Mouse (Mus musculus) CH12.LX (cell line): Measurements from ENCODE around the gene Mcmbp.

Experiments used
- CTCF ChIP-seq, 2 experiments: IDR thresholded peaks in 1 of 2; conservative IDR thresholded peaks in 1 of 2; 2 replicates each; pipeline ENCODE4 v1.5.1; 2011 to 2012; ENCODE audit warnings: low read depth in 2 of 2, low read length in 2 of 2, improper control_type of control experiment in 1 of 2, inconsistent platforms in 1 of 2, mild to moderate bottlenecking in 1 of 2, moderate library complexity in 1 of 2
- E2F4 ChIP-seq: IDR thresholded peaks from 2 replicates; pipeline ENCODE4 v1.6.1; 2011; ENCODE audit warnings: low read depth, low read length, improper control_type of control experiment; ENCODE audit not compliant: insufficient replicate concordance
- EP300 ChIP-seq: IDR thresholded peaks from 2 replicates; pipeline ENCODE4 v1.6.1; 2011; ENCODE audit warnings: low read length, improper control_type of control experiment
- GABPA ChIP-seq: IDR thresholded peaks from 2 replicates; pipeline ENCODE4 v1.6.1; 2012; ENCODE audit warnings: low read depth, low read length, improper control_type of control experiment, inconsistent platforms; ENCODE audit not compliant: insufficient replicate concordance
- IRF4 ChIP-seq: IDR thresholded peaks from 2 replicates; pipeline ENCODE4 v1.6.1; 2014; ENCODE audit warnings: low read depth, mild to moderate bottlenecking, inconsistent platforms, low read length, improper control_type of control experiment
- MAZ ChIP-seq: IDR thresholded peaks from 2 replicates; pipeline ENCODE4 v1.6.1; 2012; ENCODE audit warnings: low read depth, mild to moderate bottlenecking, inconsistent platforms, low read length, improper control_type of control experiment, moderate library complexity
- NELFE ChIP-seq: IDR thresholded peaks from 2 replicates; pipeline ENCODE4 v1.6.1; 2011; ENCODE audit warnings: low read depth, low read length, improper control_type of control experiment
- POLR2A ChIP-seq: IDR thresholded peaks from 2 replicates; pipeline ENCODE4 v1.6.1; 2011; ENCODE audit warnings: low read depth, mild to moderate bottlenecking, improper control_type of control experiment, low read length
- POLR2AphosphoS2 ChIP-seq: IDR thresholded peaks from 2 replicates; pipeline ENCODE4 v1.6.1; 2011; ENCODE audit warnings: low read depth, low read length, improper control_type of control experiment
- RCOR1 ChIP-seq: conservative IDR thresholded peaks from 2 replicates; pipeline ENCODE4 v1.6.1; 2012; ENCODE audit warnings: low read depth, mild to moderate bottlenecking, inconsistent platforms, low read length, improper control_type of control experiment
- TCF12 ChIP-seq: IDR thresholded peaks from 2 replicates; pipeline ENCODE4 v1.6.1; 2014; ENCODE audit warnings: low read depth, mild to moderate bottlenecking, inconsistent platforms, low read length, improper control_type of control experiment
- ZC3H11A ChIP-seq: IDR thresholded peaks from 2 replicates; pipeline ENCODE4 v1.6.1; 2012; ENCODE audit warnings: low read depth, mild to moderate bottlenecking, inconsistent platforms, low read length, improper control_type of control experiment

DNA sequence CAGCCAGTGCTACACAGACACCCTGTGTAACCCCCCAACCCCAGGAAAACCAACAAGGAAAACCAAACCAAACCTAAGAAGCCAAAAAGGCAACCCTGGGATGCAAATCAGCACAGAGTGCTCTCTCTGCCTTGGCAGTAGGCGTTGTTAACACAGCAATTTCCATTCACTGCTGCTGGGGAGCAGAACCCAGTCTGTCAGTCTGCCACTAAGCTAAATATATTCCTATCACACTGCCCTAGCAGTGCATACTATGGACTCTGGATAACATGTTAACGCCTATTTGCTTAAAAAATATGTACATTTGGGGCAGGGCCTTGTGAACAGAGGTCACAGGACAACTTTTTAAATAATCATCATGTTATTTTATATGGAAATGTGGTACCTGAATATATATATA, 8.7 kb downstream of the Mcmbp start:
- TF ChIP-seq GABPA (no peak), RCOR1 (no peak), POLR2A (no peak), POLR2AphosphoS2 (no peak), CTCF (conservative IDR thresholded peaks at IDR 0.05 in 1 of 2, IDR thresholded peaks at IDR 0.05 in 1 of 2; ENCODE audit: low read depth in 2 of 2, low read length in 2 of 2) (no peak), EP300 (peak; percentile 20; the same call in 1 of the 2 replicates), TCF12 (no peak), MAZ (no peak), NELFE (no peak), ZC3H11A (no peak), IRF4 (no peak), E2F4 (no peak)
